Mouse (Mus musculus): ENCODE data around the gene Them7.

The Them7 gene

DNA sequence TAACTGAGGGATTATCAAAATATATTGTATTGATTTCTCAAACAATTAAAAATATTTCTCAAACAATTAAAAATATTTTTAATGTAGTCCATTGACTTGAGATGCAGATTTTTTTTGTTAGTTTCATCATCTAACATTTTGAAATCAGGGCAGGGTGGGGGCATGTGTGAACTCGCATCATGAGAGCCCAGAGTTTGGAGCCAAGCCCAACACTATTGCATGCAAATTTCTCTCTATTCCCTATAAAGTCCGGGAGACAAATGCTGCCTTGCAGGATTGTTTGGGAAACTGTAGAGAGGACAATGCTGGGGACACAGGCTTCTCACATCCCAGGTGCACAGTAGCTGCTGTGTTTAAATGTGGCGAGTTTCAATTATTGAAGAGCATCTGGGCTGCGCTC, 151.6 kb downstream of the Them7 start:
- DNase-seq (ENCODE audit: low spot score in 2 of 2): no peak

DNA sequence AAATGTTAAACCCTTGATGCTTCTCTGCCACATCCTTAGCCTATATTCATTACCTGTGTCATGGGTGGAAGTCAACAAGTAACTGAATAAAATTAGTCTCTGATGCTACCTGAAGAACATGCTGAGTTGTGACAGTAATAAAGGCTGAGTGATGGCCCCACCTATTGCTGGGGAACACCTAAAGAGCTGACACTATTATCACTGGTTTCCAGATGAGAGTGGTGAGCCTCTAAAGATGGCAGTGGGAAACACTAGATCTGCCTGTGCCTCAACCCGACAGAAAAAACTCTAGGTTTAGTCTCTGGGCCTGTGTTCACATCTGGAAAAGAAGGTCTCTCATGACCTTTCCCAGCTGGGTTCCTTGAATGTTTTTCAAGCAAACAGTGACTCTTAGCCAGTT, 155.6 kb downstream of the Them7 start:
- no peak for DNase-seq (ENCODE audit: low spot score in 2 of 2)

GRCm38 (mm10) chr2:105380757-105381319, 156.7 kb downstream of the Them7 start:
- DNase-seq (ENCODE audit: low spot score in 2 of 2): no peak

GRCm38 (mm10) chr2:105383063-105383462, 158.9 kb downstream of the Them7 start:
- DNase-seq (ENCODE audit: low spot score in 2 of 2): peak in 1 of 2 experiments; percentile 18

- DNase-seq (ENCODE audit: low spot score in 2 of 2): no peak
Observed at GRCm38 (mm10) chr2:105384998-105385397, 160.9 kb downstream of the Them7 start.

- no peak for DNase-seq (ENCODE audit: low spot score in 2 of 2)
Observed at GRCm38 (mm10) chr2:105386418-105386817, 162.3 kb downstream of the Them7 start.

DNA sequence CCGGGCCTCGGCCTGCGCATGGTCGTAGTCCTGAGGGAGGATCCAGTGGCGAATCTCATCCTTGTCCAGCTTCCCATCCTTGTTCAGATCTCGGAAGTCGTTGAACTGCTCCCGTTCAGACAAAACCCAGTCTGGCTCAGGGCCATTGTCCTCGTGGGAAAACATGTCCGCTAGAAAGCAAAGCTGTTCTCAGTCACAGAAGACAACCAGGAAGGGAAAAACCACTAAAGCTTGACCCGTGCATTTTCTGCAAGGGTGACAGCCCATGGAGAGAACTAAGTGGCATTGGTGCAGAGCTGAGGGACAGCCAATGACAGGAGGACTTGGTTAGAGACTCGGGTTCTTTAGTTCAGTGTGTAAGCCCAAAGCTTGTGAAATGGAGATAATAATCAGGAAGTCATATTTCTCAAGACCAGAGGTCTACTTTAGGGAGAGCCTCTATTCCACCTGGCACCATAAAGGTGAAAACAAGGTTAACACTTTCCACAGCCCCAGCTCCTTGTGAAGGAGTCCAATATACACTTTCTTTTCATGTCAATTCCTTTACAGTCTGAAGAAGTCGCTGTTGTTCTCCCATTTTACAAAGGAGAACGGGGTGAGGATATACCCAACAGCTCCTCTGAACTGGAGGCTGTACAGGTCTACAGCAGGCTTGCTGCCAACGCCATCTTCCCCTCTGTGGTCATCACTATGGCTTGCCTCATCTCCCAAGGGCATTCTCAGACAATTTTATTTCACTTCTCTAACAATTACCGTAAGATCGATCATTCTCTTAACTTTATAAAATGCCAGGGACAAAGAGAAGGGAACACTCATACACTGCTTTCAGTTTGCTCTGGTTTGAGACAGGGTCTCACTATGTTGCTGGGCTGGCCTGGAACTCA, 165.1 kb downstream of the Them7 start:
- DNase-seq (ENCODE audit: low spot score in 2 of 2): no peak

DNA sequence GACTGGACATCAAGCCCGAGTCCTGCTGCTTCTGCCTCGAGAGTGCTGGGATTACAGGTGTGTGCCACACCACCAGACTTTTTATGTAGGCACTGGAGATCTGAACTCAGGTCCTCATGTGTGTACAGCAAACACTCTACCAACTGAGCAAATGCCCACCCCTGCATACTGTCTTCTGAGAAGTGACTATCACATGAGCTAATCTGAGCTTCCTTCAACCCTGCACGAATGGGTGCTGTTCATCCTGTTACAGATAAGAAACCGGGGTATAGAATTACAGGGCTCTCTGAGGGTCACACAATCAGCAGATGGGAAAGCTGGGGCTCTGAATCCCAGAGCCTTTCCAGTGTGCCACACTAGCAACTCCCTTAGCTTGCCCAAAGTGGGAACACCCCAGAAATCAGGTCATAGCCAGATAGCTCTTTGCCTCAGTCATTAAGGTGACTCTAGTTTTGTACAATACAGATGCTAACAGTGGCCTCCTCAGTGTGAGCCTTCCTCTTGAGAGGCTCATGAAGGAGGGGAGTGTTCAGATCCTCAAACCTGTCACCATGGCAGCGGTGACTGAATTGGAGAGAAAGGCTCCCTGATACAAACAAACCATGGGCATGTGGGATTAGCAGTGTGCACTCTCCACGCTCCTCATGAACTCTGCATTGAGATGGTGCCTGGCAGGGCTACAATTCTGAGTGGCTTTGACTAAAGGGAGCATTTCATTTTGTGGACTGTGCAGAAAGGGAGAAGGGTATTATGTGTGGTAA, 166.7 kb downstream of the Them7 start:
- DNase-seq (ENCODE audit: low spot score in 2 of 2): no peak

- DNase-seq (ENCODE audit: low spot score in 2 of 2): no peak
Observed at GRCm38 (mm10) chr2:105391414-105391784, 167.3 kb downstream of the Them7 start.

DNA sequence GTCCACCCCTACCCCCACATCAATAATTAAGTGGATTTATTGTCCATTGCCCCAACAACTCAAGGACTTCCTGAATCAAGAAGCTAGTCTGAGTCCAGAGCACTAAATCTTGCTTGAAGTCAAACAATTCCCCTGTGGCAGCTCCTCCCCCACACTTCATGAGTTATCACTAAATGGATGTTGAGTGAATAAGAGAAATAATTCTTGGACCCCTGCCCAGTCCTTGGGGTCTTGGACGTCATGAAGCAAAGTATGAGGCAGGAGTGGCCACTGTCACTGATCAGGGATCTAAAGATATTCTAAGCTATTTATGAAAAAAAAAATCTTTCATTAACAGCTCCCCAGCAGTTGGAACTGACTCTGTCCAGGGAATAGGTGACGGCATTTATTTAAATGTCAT, 168.4 kb downstream of the Them7 start:
- DNase-seq (ENCODE audit: low spot score in 2 of 2): no peak

GRCm38 (mm10) chr2:105394375-105394774, 170.3 kb downstream of the Them7 start:
- DNase-seq (ENCODE audit: low spot score in 2 of 2): no peak

- DNase-seq (ENCODE audit: low spot score in 2 of 2): no peak
Observed at GRCm38 (mm10) chr2:105396066-105396465, 171.9 kb downstream of the Them7 start.

GRCm38 (mm10) chr2:105397446-105398211, 173.5 kb downstream of the Them7 start:
- no peak for DNase-seq (ENCODE audit: low spot score in 2 of 2)

GRCm38 (mm10) chr2:105398636-105399084, 174.5 kb downstream of the Them7 start:
- peak in 1 of 2 experiments; percentile 6 for DNase-seq (ENCODE audit: low spot score in 2 of 2)

DNA sequence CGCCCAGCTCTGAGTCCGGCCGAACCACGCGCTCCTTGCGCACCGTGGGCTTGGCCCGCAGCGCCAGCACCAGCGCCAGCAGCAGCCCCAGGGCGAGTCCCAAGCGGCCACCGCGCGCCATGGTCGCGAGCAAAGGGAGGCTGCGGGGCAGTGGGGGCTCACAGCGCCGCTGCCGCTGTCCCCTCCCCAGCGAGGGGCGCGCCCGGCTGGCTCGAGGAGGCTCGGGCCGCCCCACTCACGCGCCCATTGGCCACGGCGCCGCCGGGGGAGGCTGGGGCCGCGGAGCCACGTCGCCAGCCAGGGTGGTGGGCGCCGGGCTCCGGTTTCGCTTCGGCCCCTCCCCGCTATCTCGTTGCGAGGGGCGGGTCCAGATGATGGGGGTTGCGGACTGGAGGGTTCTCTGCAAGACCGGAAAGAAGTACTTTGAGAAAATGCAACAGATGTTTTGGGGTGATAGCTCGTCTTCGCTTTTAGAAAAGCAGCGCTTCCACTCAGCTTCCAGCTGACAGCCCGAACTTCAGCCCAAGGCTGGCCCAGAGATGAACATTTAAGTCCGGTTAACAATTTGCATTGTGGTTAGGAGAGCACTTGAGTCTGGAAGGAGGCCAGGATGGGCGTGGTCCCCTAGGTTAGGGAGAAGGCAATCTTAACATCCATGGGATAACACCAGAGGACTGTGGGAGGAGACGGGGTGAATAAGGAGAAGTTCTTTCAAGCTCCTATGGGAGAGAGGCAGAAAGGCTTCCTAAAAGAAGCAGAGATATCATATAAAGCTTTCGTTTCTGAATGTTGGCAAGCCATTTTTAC, 175.2 kb downstream of the Them7 start, which contains the start of gene Rcn1:
Gene Rcn1 (minus strand): TSS at position 235 of the 807 bp plus-strand sequence.
- peak; percentile 8 to 14 for DNase-seq (ENCODE audit: low spot score in 2 of 2)

GRCm38 (mm10) chr2:105400558-105400957, 176.4 kb downstream of the Them7 start:
- DNase-seq (ENCODE audit: low spot score in 2 of 2): no peak

- no peak for DNase-seq (ENCODE audit: low spot score in 2 of 2)
Observed at GRCm38 (mm10) chr2:105402180-105402579, 178.1 kb downstream of the Them7 start.

- DNase-seq (ENCODE audit: low spot score in 2 of 2): no peak
Observed at GRCm38 (mm10) chr2:105408511-105408910, 184.4 kb downstream of the Them7 start.

DNA sequence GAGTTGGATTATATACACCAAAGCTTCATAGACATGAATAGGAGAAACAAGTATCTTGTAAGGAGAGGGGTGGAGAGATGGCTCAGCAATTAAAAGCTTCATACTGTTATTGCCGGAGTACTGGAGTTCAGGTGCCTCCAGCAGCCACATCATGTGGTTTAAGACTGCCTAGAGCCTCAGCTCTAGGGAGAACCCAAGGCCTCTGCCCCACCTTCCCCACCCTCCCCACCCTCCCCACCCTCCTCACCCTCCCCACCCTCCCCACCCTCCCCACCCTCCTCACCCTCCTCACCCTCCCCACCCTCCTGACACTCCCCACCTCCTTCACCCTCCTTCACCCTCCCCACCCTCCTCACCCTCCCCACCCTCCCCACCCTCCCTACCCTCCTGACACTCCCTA, 185.1 kb downstream of the Them7 start:
- no peak for DNase-seq (ENCODE audit: low spot score in 2 of 2)

- no peak for DNase-seq (ENCODE audit: low spot score in 2 of 2)
Observed at GRCm38 (mm10) chr2:105414309-105414708, 190.2 kb downstream of the Them7 start.
